Mouse (Mus musculus) B cell, adult 67 days (primary cell): Measurements from ENCODE around the gene Anxa5. TPM values are rescaled to one million over a fixed set of nuclear protein-coding genes. Genes with fewer than 3 reads are reported as not detected.

Experiments
- total RNA-seq, 2 experiments: library from RNA; stranded (reverse); gene quantifications; 4 replicates each; pipeline ENCODE4 v1.2.4; 2023

The Anxa5 gene
- 10 to 100 TPM; 20.9 to 26.5 TPM for total RNA-seq

GRCm38 (mm10) chr3:36475532-36476087 is at the start of gene Anxa5, which contains the start of gene 1810062G17Rik:
Anxa5 (minus strand) TSS chr3:36475894.
1810062G17Rik (plus strand) TSS chr3:36475937.

GRCm38 (mm10) chr3:36521073-36522060 is 45.7 kb upstream of the Anxa5 start, which contains the start of gene Gm11549:
Gm11549 (minus strand) TSS chr3:36521813.

Other genes starting within 250 kb of the Anxa5 start
- gene 1810062G17Rik, start within 50 bp of the Anxa5 start, total RNA-seq = 1 to 10 TPM in 1 of 2 experiments, not detected in 1; 1.1 TPM
- gene Gm11549, start 45.9 kb upstream of the Anxa5 start, total RNA-seq = not detected
- 10 to 100 TPM; 33.6 to 45.1 TPM for gene Exosc9, start 76.7 kb upstream of the Anxa5 start, total RNA-seq
- gene Ccna2, start 96.3 kb upstream of the Anxa5 start, total RNA-seq = 1 to 10 TPM; 1.4 to 3.5 TPM
- 1 to 10 TPM in 1 of 2 experiments, under 1 TPM in 1; 0.98 to 1.1 TPM for gene Bbs7, start 137.6 kb upstream of the Anxa5 start, total RNA-seq
- not detected for gene Trpc3, start 214.3 kb upstream of the Anxa5 start, total RNA-seq